Mouse (Mus musculus): ENCODE measurements at regions not wholly inside any gene's neighbourhood (a gene's known extent, or its start where the extent isn't known, plus 50 kb on each side); places are given as distances from the start of the nearest gene placed in this dataset.

GRCm38 (mm10) chr13:84378553-84379332, 156.6 kb downstream of the Tmem161b start:
- no peaks in the 10 kb centered on the region for H3K27me3 ChIP-seq (ENCODE audit: control insufficient read depth, insufficient read depth, low read depth, low read length)
- H3K4me3 ChIP-seq (ENCODE audit: low read length) = no peak overlapping the region
- H3K36me3 ChIP-seq (ENCODE audit: control insufficient read depth, insufficient read depth, low read length) = no peaks in the 10 kb centered on the region
- H3K4me1 ChIP-seq (replicated peaks; ENCODE audit: control insufficient read depth, insufficient read depth, low read length) = no peaks in the 10 kb centered on the region
- H3K4me2 ChIP-seq (ENCODE audit: low read depth, low read length) = no peak overlapping the region
- H3K27ac ChIP-seq (ENCODE audit: low read length) = no peak overlapping the region
- no peaks in the 10 kb centered on the region for H3K9me3 ChIP-seq (ENCODE audit: control insufficient read depth, low read length)
- no peak overlapping the region for H3K9ac ChIP-seq (ENCODE audit: low read length)
- WGBS = 84% methylated on average over 5 of the region's 5 CpGs
- no peak for ATAC-seq (ENCODE audit: low read depth)

GRCm38 (mm10) chr13:84391554-84391953, 169.5 kb downstream of the Tmem161b start:
- no peaks in the 10 kb centered on the region for H3K4me1 ChIP-seq (replicated peaks; ENCODE audit: control insufficient read depth, insufficient read depth, low read length)
- no peak for ATAC-seq (ENCODE audit: low read depth)
- H3K36me3 ChIP-seq (ENCODE audit: control insufficient read depth, insufficient read depth, low read length) = no peaks in the 10 kb centered on the region

GRCm38 (mm10) chr13:84398476-84399344, 176.6 kb downstream of the Tmem161b start:
- Histone ChIP-seq H3K27ac (ENCODE audit: low read length) (no peak overlapping the region), H3K9me3 (ENCODE audit: control insufficient read depth, low read length) (no peaks in the 10 kb centered on the region), H3K4me1 (replicated peaks; ENCODE audit: control insufficient read depth, insufficient read depth, low read length) (no peaks in the 10 kb centered on the region), H3K27me3 (ENCODE audit: control insufficient read depth, insufficient read depth, low read depth, low read length) (no peaks in the 10 kb centered on the region), H3K4me3 (ENCODE audit: low read length) (no peak overlapping the region), H3K9ac (ENCODE audit: low read length) (no peak overlapping the region), H3K36me3 (ENCODE audit: control insufficient read depth, insufficient read depth, low read length) (no peaks in the 10 kb centered on the region), H3K4me2 (ENCODE audit: low read depth, low read length) (no peak overlapping the region)
- no peak for ATAC-seq (ENCODE audit: low read depth)
- WGBS = 38% methylated on average over 7 of the region's 7 CpGs

More at GRCm38 (mm10) chr13:84391554-84391953, 169.5 kb downstream of the Tmem161b start:
- H3K9me3 ChIP-seq (ENCODE audit: control insufficient read depth, low read length) = no peaks in the 10 kb centered on the region
- no peak overlapping the region for H3K9ac ChIP-seq (ENCODE audit: low read length)
- 81% methylated on average over 3 of the region's 3 CpGs for WGBS
- no peak overlapping the region for H3K4me2 ChIP-seq (ENCODE audit: low read depth, low read length)
- no peaks in the 10 kb centered on the region for H3K27me3 ChIP-seq (ENCODE audit: control insufficient read depth, insufficient read depth, low read depth, low read length)
- no peak overlapping the region for H3K4me3 ChIP-seq (ENCODE audit: low read length)
- no peak overlapping the region for H3K27ac ChIP-seq (ENCODE audit: low read length)

GRCm38 (mm10) chr13:84399345-84400170, 177.5 kb downstream of the Tmem161b start:
- no peaks in the 10 kb centered on the region for H3K27me3 ChIP-seq (ENCODE audit: control insufficient read depth, insufficient read depth, low read depth, low read length)
- ATAC-seq (ENCODE audit: low read depth) = no peak
- H3K4me3 ChIP-seq (ENCODE audit: low read length) = no peak overlapping the region
- WGBS = 34% methylated on average over 3 of the region's 3 CpGs
- H3K4me2 ChIP-seq (ENCODE audit: low read depth, low read length) = no peak overlapping the region
- H3K36me3 ChIP-seq (ENCODE audit: control insufficient read depth, insufficient read depth, low read length) = no peaks in the 10 kb centered on the region
- H3K9me3 ChIP-seq (ENCODE audit: control insufficient read depth, low read length) = no peaks in the 10 kb centered on the region
- no peak overlapping the region for H3K9ac ChIP-seq (ENCODE audit: low read length)
- no peaks in the 10 kb centered on the region for H3K4me1 ChIP-seq (replicated peaks; ENCODE audit: control insufficient read depth, insufficient read depth, low read length)
- no peak overlapping the region for H3K27ac ChIP-seq (ENCODE audit: low read length)

GRCm38 (mm10) chr13:84401006-84401405, 178.9 kb downstream of the Tmem161b start:
- Histone ChIP-seq H3K9me3 (ENCODE audit: control insufficient read depth, low read length) (no peaks in the 10 kb centered on the region), H3K4me1 (replicated peaks; ENCODE audit: control insufficient read depth, insufficient read depth, low read length) (no peaks in the 10 kb centered on the region), H3K36me3 (ENCODE audit: control insufficient read depth, insufficient read depth, low read length) (no peaks in the 10 kb centered on the region), H3K27me3 (ENCODE audit: control insufficient read depth, insufficient read depth, low read depth, low read length) (no peaks in the 10 kb centered on the region), H3K4me3 (ENCODE audit: low read length) (no peak overlapping the region), H3K9ac (ENCODE audit: low read length) (no peak overlapping the region), H3K27ac (ENCODE audit: low read length) (no peak overlapping the region), H3K4me2 (ENCODE audit: low read depth, low read length) (no peak overlapping the region)
- no peak for ATAC-seq (ENCODE audit: low read depth)

GRCm38 (mm10) chr13:84404566-84405194, 182.6 kb downstream of the Tmem161b start:
- Histone ChIP-seq H3K36me3 (ENCODE audit: control insufficient read depth, insufficient read depth, low read length) (no peaks in the 10 kb centered on the region), H3K9me3 (ENCODE audit: control insufficient read depth, low read length) (no peaks in the 10 kb centered on the region), H3K4me3 (ENCODE audit: low read length) (no peak overlapping the region), H3K4me2 (ENCODE audit: low read depth, low read length) (no peak overlapping the region), H3K27me3 (ENCODE audit: control insufficient read depth, insufficient read depth, low read depth, low read length) (no peaks in the 10 kb centered on the region), H3K27ac (ENCODE audit: low read length) (no peak overlapping the region), H3K4me1 (replicated peaks; ENCODE audit: control insufficient read depth, insufficient read depth, low read length) (no peaks in the 10 kb centered on the region), H3K9ac (ENCODE audit: low read length) (no peak overlapping the region)
- WGBS = 74% methylated on average over 19 of the region's 19 CpGs
- ATAC-seq (ENCODE audit: low read depth) = no peak

- 56% methylated on average over 2 of the region's 2 CpGs for WGBS
- no peak overlapping the region for H3K27ac ChIP-seq (ENCODE audit: low read length)
- H3K27me3 ChIP-seq (ENCODE audit: control insufficient read depth, insufficient read depth, low read depth, low read length) = no peaks in the 10 kb centered on the region
- no peak overlapping the region for H3K4me3 ChIP-seq (ENCODE audit: low read length)
- no peaks in the 10 kb centered on the region for H3K36me3 ChIP-seq (ENCODE audit: control insufficient read depth, insufficient read depth, low read length)
- no peak overlapping the region for H3K4me2 ChIP-seq (ENCODE audit: low read depth, low read length)
- H3K9ac ChIP-seq (ENCODE audit: low read length) = no peak overlapping the region
- H3K4me1 ChIP-seq (replicated peaks; ENCODE audit: control insufficient read depth, insufficient read depth, low read length) = no peaks in the 10 kb centered on the region
- no peak for ATAC-seq (ENCODE audit: low read depth)
- no peaks in the 10 kb centered on the region for H3K9me3 ChIP-seq (ENCODE audit: control insufficient read depth, low read length)
Observed at GRCm38 (mm10) chr13:84434444-84434843, 212.3 kb downstream of the Tmem161b start.

- H3K4me1 ChIP-seq (replicated peaks; ENCODE audit: control insufficient read depth, insufficient read depth, low read length) = no peaks in the 10 kb centered on the region
- no peak overlapping the region for H3K4me2 ChIP-seq (ENCODE audit: low read depth, low read length)
- WGBS = 67% methylated on average over 5 of the region's 5 CpGs
- no peak overlapping the region for H3K27ac ChIP-seq (ENCODE audit: low read length)
- H3K27me3 ChIP-seq (ENCODE audit: control insufficient read depth, insufficient read depth, low read depth, low read length) = no peaks in the 10 kb centered on the region
- no peaks in the 10 kb centered on the region for H3K9me3 ChIP-seq (ENCODE audit: control insufficient read depth, low read length)
- H3K9ac ChIP-seq (ENCODE audit: low read length) = no peak overlapping the region
- H3K36me3 ChIP-seq (ENCODE audit: control insufficient read depth, insufficient read depth, low read length) = no peaks in the 10 kb centered on the region
- no peak overlapping the region for H3K4me3 ChIP-seq (ENCODE audit: low read length)
- ATAC-seq (ENCODE audit: low read depth) = no peak
Observed at GRCm38 (mm10) chr13:84437586-84438443, 215.7 kb downstream of the Tmem161b start.
